Mouse (Mus musculus): ENCODE data around the gene Ncaph. TPM values are rescaled to one million over a fixed set of nuclear protein-coding genes. Genes with fewer than 3 reads are reported as not detected.
"Not testable (repeated sequence)": the region's sequence is repeated elsewhere in the genome, so short reads cannot be mapped to it uniquely, and the experiment has no call there.

Gene Ncaph
- polyA plus RNA-seq, 1 experiment from 2014 or later = 132 TPM

DNA sequence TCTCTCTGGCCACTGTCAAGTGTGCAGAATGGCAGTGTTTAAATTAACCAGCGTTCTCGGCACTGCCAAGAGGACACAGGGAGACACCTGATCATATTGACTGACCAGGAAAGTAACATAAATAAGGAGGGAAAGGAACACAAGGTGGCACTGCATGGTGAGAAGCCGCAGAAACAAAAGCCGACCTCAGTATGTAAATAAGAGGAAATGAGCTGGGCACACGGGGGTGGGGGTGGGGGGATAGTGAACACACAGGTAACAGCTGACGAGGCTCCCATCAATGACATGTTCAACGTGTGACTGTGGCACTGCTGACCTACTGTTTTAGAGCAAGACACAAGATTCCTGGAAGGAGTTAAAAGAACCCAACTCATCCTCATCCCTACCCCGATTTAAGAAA, 2.4 kb downstream of the Ncaph start:
- Histone ChIP-seq H3K27ac (replicated peaks; ENCODE audit: low read depth, low read length) (no peak overlapping the region), H3K27me3 (ENCODE audit: control insufficient read depth, insufficient read depth, low read length) (no peaks in the 10 kb centered on the region), H3K9me3 (replicated peaks; ENCODE audit: control insufficient read depth, low read length) (no peaks in the 10 kb centered on the region), H3K9ac (replicated peaks; ENCODE audit: low read length) (no peak overlapping the region), H3K4me2 (ENCODE audit: low read depth, low read length) (no peak overlapping the region), H3K4me1 (ENCODE audit: control insufficient read depth, insufficient read depth, low read length) (no peaks in the 10 kb centered on the region; the same call in 1 of the 2 replicates), H3K36me3 (replicated peaks; ENCODE audit: control insufficient read depth, insufficient read depth, low read depth, low read length) (no peaks in the 10 kb centered on the region; the same call in 1 of the 2 replicates), H3K4me3 (ENCODE audit: low read depth, low read length) (no peak overlapping the region)
- DNase-seq (ENCODE audit: low spot score) = no peak
- WGBS = 78% methylated on average over 8 of the region's 8 CpGs
- no peak for ATAC-seq (replicated peaks; ENCODE audit: insufficient number of reproducible peaks, low FRiP score, low TSS enrichment, low read depth)

DNA sequence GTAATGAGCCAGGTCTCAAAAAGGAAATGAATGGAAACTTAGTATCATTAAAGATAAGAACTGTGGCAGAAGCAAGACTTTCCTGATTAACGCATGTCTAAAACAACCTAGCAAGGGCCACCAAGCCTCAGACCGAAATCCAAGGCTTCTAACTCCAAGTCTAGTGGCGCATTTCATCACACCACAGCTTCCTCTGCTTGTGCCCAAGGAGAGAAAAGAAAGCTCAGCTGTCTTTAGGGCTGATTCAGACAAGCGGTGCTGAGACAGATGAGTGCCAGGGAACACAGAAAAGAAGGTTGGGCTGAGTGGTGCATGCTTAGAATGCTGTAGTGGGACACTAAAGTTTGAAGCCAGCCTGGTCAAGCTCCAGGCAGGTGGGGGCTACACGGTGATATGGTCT, 4.8 kb downstream of the Ncaph start:
- H3K27me3 ChIP-seq (ENCODE audit: control insufficient read depth, insufficient read depth, low read length) = no peaks in the 10 kb centered on the region
- H3K36me3 ChIP-seq (replicated peaks; ENCODE audit: control insufficient read depth, insufficient read depth, low read depth, low read length) = peaks cover 8% of the 10 kb centered on the region
- ATAC-seq (replicated peaks; ENCODE audit: insufficient number of reproducible peaks, low FRiP score, low TSS enrichment, low read depth) = no peak
- H3K4me2 ChIP-seq (ENCODE audit: low read depth, low read length) = no peak overlapping the region
- no peak overlapping the region for H3K27ac ChIP-seq (replicated peaks; ENCODE audit: low read depth, low read length)
- no peak overlapping the region for H3K9ac ChIP-seq (replicated peaks; ENCODE audit: low read length)
- no peak for DNase-seq (ENCODE audit: low spot score)
- 89% methylated on average over 5 of the region's 5 CpGs for WGBS
- H3K9me3 ChIP-seq (replicated peaks; ENCODE audit: control insufficient read depth, low read length) = no peaks in the 10 kb centered on the region
- no peaks in the 10 kb centered on the region; the same call in 1 of the 2 replicates for H3K4me1 ChIP-seq (ENCODE audit: control insufficient read depth, insufficient read depth, low read length)
- H3K4me3 ChIP-seq (ENCODE audit: low read depth, low read length) = no peak overlapping the region

DNA sequence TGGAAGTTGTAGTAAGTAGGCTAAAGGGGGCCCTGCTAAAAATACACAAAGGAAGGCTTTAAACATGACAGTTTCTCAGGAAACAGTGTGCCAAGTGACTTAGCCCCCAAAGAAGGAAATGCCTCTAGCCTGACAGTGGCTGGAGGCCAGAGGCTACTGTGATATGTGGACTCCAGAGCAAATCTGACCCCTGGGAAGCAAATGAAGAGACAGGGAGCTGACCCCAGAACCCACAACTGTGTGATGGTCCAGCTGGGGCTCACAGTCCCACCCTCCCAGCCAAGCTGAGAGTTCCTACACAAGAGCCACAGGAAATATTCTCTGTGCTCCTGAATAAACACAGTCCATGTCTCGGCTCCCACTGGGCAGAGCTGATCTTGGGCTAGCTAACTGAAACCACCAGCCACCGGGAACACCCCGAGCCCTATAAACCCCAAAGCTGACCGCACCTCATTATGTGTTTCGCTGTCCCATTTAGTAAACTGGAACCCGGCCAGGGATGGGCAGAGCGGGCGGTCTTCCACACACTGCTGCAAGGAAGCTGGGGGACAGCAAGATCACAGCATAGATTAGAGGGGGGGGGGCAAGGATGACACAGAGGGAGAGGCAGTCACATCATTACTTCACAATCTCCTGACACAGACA, 12.0 kb downstream of the Ncaph start:
- DNase-seq (ENCODE audit: low spot score) = no peak
- H3K36me3 ChIP-seq (replicated peaks; ENCODE audit: control insufficient read depth, insufficient read depth, low read depth, low read length) = peaks cover 29% of the 10 kb centered on the region
- WGBS = 90% methylated on average over 8 of the region's 8 CpGs

DNA sequence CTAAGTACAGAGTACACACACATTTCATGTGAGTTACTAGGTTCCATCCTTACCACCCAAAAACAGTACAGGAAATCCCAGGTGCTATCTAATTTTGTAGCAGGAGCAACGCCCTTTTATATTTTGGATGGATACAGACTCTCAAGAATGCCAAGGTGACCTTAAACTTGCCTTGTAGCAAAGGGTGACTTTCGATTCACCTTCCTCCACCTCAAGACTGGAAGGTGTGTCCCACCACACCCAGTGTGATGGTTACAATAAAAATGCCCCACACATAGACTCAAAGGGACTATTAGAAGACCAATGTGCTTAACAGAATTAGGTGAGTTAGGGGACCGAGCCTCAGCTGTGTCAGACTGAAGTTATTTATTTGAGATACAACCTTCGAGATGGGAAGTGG, 24.8 kb downstream of the Ncaph start:
- H3K36me3 ChIP-seq (replicated peaks; ENCODE audit: control insufficient read depth, insufficient read depth, low read depth, low read length) = peaks cover 19% of the 10 kb centered on the region

More for the DNA sequence above, 12.0 kb downstream of the Ncaph start:
- ATAC-seq (replicated peaks; ENCODE audit: insufficient number of reproducible peaks, low FRiP score, low TSS enrichment, low read depth) = no peak
- H3K4me1 ChIP-seq (ENCODE audit: control insufficient read depth, insufficient read depth, low read length) = no peaks in the 10 kb centered on the region
- H3K4me2 ChIP-seq (ENCODE audit: low read depth, low read length) = no peak overlapping the region
- no peaks in the 10 kb centered on the region for H3K27me3 ChIP-seq (ENCODE audit: control insufficient read depth, insufficient read depth, low read length)
- H3K4me3 ChIP-seq (ENCODE audit: low read depth, low read length) = no peak overlapping the region
- no peak overlapping the region for H3K27ac ChIP-seq (replicated peaks; ENCODE audit: low read depth, low read length)
- no peaks in the 10 kb centered on the region for H3K9me3 ChIP-seq (replicated peaks; ENCODE audit: control insufficient read depth, low read length)
- no peak overlapping the region for H3K9ac ChIP-seq (replicated peaks; ENCODE audit: low read length)

DNA sequence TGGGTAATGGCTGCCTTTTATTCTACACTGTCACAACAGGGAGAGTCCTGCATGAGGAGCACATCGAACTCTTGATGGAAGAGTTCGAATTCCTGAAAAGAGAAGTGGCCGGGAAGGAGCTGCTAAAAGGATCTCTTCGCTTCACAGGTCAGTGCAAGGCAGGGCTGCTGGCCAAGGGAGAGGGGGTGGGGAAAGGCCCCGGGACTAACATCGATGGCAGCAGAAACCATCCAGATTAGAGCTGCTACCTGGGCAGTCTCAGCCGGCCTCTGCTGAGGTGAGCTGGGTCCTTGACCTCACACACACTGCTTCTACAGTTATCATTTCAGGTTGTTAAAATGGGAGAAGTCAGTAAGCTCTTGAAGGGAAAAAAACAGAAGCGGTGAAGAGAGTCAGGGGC, 41.8 kb downstream of the Ncaph start:
- Histone ChIP-seq H3K36me3 (replicated peaks; ENCODE audit: control insufficient read depth, insufficient read depth, low read depth, low read length) (no peaks in the 10 kb centered on the region), H3K27ac (replicated peaks; ENCODE audit: low read depth, low read length) (no peak overlapping the region), H3K4me2 (ENCODE audit: low read depth, low read length) (no peak overlapping the region), H3K27me3 (ENCODE audit: control insufficient read depth, insufficient read depth, low read length) (no peaks in the 10 kb centered on the region), H3K9me3 (replicated peaks; ENCODE audit: control insufficient read depth, low read length) (no peaks in the 10 kb centered on the region), H3K4me1 (ENCODE audit: control insufficient read depth, insufficient read depth, low read length) (no peaks in the 10 kb centered on the region), H3K4me3 (ENCODE audit: low read depth, low read length) (no peak overlapping the region), H3K9ac (replicated peaks; ENCODE audit: low read length) (no peak overlapping the region)
- ATAC-seq (replicated peaks; ENCODE audit: insufficient number of reproducible peaks, low FRiP score, low TSS enrichment, low read depth) (no peak), DNase-seq (ENCODE audit: low spot score) (no peak)
- 76% methylated on average over 8 of the region's 8 CpGs for WGBS

More for the DNA sequence above, 24.8 kb downstream of the Ncaph start:
- H3K9me3 ChIP-seq (replicated peaks; ENCODE audit: control insufficient read depth, low read length) = no peaks in the 10 kb centered on the region
- ATAC-seq (replicated peaks; ENCODE audit: insufficient number of reproducible peaks, low FRiP score, low TSS enrichment, low read depth) (no peak), DNase-seq (ENCODE audit: low spot score) (no peak)
- H3K4me3 ChIP-seq (ENCODE audit: low read depth, low read length) = no peak overlapping the region
- H3K27ac ChIP-seq (replicated peaks; ENCODE audit: low read depth, low read length) = no peak overlapping the region
- H3K4me1 ChIP-seq (ENCODE audit: control insufficient read depth, insufficient read depth, low read length) = no peaks in the 10 kb centered on the region
- H3K4me2 ChIP-seq (ENCODE audit: low read depth, low read length) = no peak overlapping the region
- no peak overlapping the region for H3K9ac ChIP-seq (replicated peaks; ENCODE audit: low read length)
- H3K27me3 ChIP-seq (ENCODE audit: control insufficient read depth, insufficient read depth, low read length) = no peaks in the 10 kb centered on the region
- 90% methylated on average over 4 of the region's 4 CpGs for WGBS

DNA sequence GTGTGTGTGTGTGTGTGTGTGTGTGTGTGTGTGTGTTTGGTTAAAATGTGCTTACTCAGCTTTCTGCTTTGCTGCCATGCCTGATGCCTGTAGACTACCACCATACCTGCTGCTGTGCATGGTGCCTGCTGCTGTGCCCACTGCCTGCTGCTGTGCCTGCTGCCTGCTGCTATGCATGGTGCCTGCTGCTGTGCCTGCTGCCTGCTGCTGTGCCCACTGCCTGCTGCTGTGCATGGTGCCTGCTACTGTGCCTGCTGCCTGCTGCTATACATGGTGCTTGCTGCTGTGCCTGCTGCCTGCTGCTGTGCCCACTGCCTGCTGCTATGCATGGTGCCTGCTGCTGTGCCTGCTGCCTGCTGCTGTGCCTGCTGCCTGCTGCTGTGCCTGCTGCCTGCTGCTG, 43.6 kb downstream of the Ncaph start:
- not testable (repeated sequence) for H3K9me3 ChIP-seq (replicated peaks; ENCODE audit: control insufficient read depth, low read length); H3K4me2 ChIP-seq (ENCODE audit: low read depth, low read length); DNase-seq (ENCODE audit: low spot score); H3K27me3 ChIP-seq (ENCODE audit: control insufficient read depth, insufficient read depth, low read length); H3K9ac ChIP-seq (replicated peaks; ENCODE audit: low read length); ATAC-seq (replicated peaks; ENCODE audit: insufficient number of reproducible peaks, low FRiP score, low TSS enrichment, low read depth); H3K27ac ChIP-seq (replicated peaks; ENCODE audit: low read depth, low read length); H3K36me3 ChIP-seq (replicated peaks; ENCODE audit: control insufficient read depth, insufficient read depth, low read depth, low read length); H3K4me3 ChIP-seq (ENCODE audit: low read depth, low read length); H3K4me1 ChIP-seq (ENCODE audit: control insufficient read depth, insufficient read depth, low read length)

DNA sequence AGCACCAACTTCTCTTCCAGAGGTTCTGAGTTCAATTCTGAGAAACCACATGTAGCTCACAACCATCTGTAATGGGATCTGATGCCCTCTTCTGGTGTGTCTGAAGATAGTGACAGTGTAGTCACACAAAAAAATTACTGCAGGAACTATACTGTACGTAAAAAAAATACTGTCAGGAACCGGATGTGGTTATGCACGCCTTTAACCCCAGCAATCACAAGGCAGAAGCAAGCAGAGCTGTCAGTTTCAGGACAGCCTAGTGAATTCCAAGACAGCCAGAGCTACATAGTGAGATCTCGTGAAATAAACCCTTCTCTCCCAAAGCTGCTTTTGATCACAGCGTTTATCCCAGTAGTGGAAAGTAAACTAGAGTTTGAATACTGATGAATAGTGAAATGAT, 47.5 kb downstream of the Ncaph start:
- Histone ChIP-seq H3K36me3 (replicated peaks; ENCODE audit: control insufficient read depth, insufficient read depth, low read depth, low read length) (no peaks in the 10 kb centered on the region), H3K4me3 (ENCODE audit: low read depth, low read length) (no peak overlapping the region), H3K4me2 (ENCODE audit: low read depth, low read length) (no peak overlapping the region), H3K27ac (replicated peaks; ENCODE audit: low read depth, low read length) (no peak overlapping the region), H3K27me3 (ENCODE audit: control insufficient read depth, insufficient read depth, low read length) (no peaks in the 10 kb centered on the region), H3K9ac (replicated peaks; ENCODE audit: low read length) (no peak overlapping the region), H3K9me3 (replicated peaks; ENCODE audit: control insufficient read depth, low read length) (no peaks in the 10 kb centered on the region), H3K4me1 (ENCODE audit: control insufficient read depth, insufficient read depth, low read length) (no peaks in the 10 kb centered on the region)
- WGBS = 91% methylated on average over 5 of the region's 5 CpGs
- DNase-seq (ENCODE audit: low spot score) (no peak), ATAC-seq (replicated peaks; ENCODE audit: insufficient number of reproducible peaks, low FRiP score, low TSS enrichment, low read depth) (no peak)

DNA sequence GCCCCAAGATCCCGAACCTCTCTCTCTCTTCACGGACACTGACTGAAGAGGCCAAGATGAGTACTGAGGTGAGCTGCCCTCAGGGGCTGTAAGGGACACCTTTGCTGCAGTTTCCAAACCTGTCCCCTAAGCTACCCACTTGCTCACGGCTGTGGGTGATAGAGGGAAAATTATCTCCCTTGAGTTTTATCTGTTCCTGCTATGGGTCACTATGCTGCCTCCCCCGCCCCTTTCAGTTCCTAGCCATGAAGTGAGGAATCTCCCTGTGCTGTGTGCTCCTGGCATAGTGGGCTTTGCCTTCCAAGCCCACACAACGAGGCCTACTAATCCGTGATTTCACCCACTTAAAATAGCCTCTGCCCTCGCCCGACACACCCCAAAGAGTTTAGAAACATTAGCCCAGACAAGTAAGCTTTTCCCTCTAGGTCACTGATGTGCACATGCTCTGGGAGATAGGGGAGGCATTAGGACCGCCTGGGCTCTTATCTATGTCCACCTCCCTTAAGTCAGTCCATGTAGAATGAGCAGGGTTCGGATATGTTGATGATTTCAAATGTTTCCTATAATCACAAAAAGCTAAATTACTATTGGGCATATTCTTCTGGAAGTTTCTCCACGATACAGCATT, 53.0 kb downstream of the Ncaph start:
- WGBS = 91% methylated on average over 11 of the region's 11 CpGs
- no peak for DNase-seq (ENCODE audit: low spot score)
- no peak for ATAC-seq (replicated peaks; ENCODE audit: insufficient number of reproducible peaks, low FRiP score, low TSS enrichment, low read depth)

More for the DNA sequence above, 53.0 kb downstream of the Ncaph start:
- H3K36me3 ChIP-seq (replicated peaks; ENCODE audit: control insufficient read depth, insufficient read depth, low read depth, low read length) = no peaks in the 10 kb centered on the region
- H3K4me2 ChIP-seq (ENCODE audit: low read depth, low read length) = no peak overlapping the region
- H3K9me3 ChIP-seq (replicated peaks; ENCODE audit: control insufficient read depth, low read length) = no peaks in the 10 kb centered on the region
- no peak overlapping the region for H3K4me3 ChIP-seq (ENCODE audit: low read depth, low read length)
- H3K4me1 ChIP-seq (ENCODE audit: control insufficient read depth, insufficient read depth, low read length) = no peaks in the 10 kb centered on the region
- H3K27me3 ChIP-seq (ENCODE audit: control insufficient read depth, insufficient read depth, low read length) = no peaks in the 10 kb centered on the region
- H3K27ac ChIP-seq (replicated peaks; ENCODE audit: low read depth, low read length) = no peak overlapping the region
- no peak overlapping the region for H3K9ac ChIP-seq (replicated peaks; ENCODE audit: low read length)

Measured in embryonic facial prominence, embryonic 11.5 days (tissue).